Mouse (Mus musculus): Measurements from ENCODE around the gene Lemd2. TPM values are rescaled to one million over a fixed set of nuclear protein-coding genes. Genes with fewer than 3 reads are reported as not detected.

Lemd2 gene
- polyA plus RNA-seq, 2 experiments, result 21.2 to 93.5 TPM

DNA sequence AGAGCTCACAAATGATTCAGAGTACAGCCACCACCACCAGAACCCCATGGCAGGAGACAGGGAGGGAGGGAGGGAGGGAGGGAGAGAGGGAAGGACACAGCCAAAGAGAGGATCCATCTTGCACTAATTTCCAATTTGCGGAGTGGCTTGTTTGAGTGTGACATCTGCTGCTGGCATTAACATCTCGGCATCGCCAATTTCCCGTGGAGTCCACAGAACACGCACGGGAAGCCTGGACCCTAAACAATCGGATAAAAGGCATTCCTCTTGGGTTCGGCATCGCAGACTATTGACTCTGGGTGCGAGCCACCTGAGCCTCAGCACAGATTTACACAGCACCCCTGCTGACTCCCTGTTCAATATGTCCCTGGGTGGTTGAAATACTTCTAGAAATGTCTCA, 21.5 kb upstream of the Lemd2 start:
- Histone ChIP-seq H3K27ac (replicated peaks; ENCODE audit: low read depth, low read length) (no peak overlapping the region), H3K4me3 (replicated peaks; ENCODE audit: low read length) (no peak overlapping the region), H3K4me1 (ENCODE audit: control insufficient read depth, insufficient read depth, low read length) (no peaks in the 10 kb centered on the region), H3K36me3 (ENCODE audit: control insufficient read depth, insufficient read depth, low read length) (no peaks in the 10 kb centered on the region), H3K27me3 (ENCODE audit: control insufficient read depth, insufficient read depth, low read length) (no peaks in the 10 kb centered on the region; the same call in 1 of the 2 replicates), H3K4me2 (replicated peaks; ENCODE audit: low read depth, low read length, severe bottlenecking) (no peak overlapping the region), H3K9ac (ENCODE audit: low read depth, low read length, severe bottlenecking) (no peak overlapping the region), H3K9me3 (ENCODE audit: control insufficient read depth, low read length) (no peaks in the 10 kb centered on the region)
- no peak for DNase-seq (ENCODE audit: low spot score)
- no peak for TF ChIP-seq POLR2A (IDR thresholded peaks at IDR 0.05; ENCODE audit: borderline replicate concordance, extremely low read depth, insufficient read depth, insufficient read length)
- whole genome bisulfite sequencing, result 67% methylated on average over 10 of the region's 10 CpGs
- ATAC-seq (ENCODE audit: low FRiP score, low read depth), result no peak

- Histone ChIP-seq H3K4me1 (ENCODE audit: control insufficient read depth, insufficient read depth, low read length) (no peaks in the 10 kb centered on the region), H3K36me3 (ENCODE audit: control insufficient read depth, insufficient read depth, low read length) (no peaks in the 10 kb centered on the region), H3K9me3 (ENCODE audit: control insufficient read depth, low read length) (no peaks in the 10 kb centered on the region), H3K4me3 (replicated peaks; ENCODE audit: low read length) (no peak overlapping the region), H3K27me3 (ENCODE audit: control insufficient read depth, insufficient read depth, low read length) (no peaks in the 10 kb centered on the region; the same call in 1 of the 2 replicates), H3K27ac (replicated peaks; ENCODE audit: low read depth, low read length) (no peak overlapping the region), H3K4me2 (replicated peaks; ENCODE audit: low read depth, low read length, severe bottlenecking) (no peak overlapping the region), H3K9ac (ENCODE audit: low read depth, low read length, severe bottlenecking) (no peak overlapping the region)
- no peak for ATAC-seq (ENCODE audit: low FRiP score, low read depth)
- 90% methylated on average over 6 of the region's 6 CpGs for WGBS
- TF ChIP-seq POLR2A (IDR thresholded peaks at IDR 0.05; ENCODE audit: borderline replicate concordance, extremely low read depth, insufficient read depth, insufficient read length), result no peak
- DNase-seq (ENCODE audit: low spot score), result no peak
Observed at GRCm38 (mm10) chr17:27223821-27224220, 19.6 kb upstream of the Lemd2 start.

DNA sequence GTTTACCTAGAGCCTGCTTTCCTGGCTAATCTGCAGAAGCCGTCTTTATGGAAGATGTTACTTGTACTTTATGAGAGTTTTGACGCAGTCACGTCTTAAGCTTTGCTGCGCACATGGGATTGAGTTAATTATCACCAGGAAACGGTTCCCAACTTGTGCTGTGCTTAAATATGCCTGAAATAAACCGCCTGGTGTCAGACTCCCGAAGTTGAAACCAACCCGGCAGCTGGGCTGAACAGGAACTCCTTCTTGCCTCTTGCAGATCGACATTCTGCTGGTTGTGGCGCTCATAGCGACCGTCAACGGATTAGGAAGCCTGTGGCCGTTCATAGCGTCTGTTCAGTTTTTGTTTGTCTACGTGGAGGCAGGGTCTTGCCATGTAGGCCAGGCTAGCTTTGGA, 17.3 kb upstream of the Lemd2 start:
- Histone ChIP-seq H3K4me1 (ENCODE audit: control insufficient read depth, insufficient read depth, low read length) (no peaks in the 10 kb centered on the region), H3K27me3 (ENCODE audit: control insufficient read depth, insufficient read depth, low read length) (no peaks in the 10 kb centered on the region), H3K36me3 (ENCODE audit: control insufficient read depth, insufficient read depth, low read length) (no peaks in the 10 kb centered on the region), H3K4me3 (replicated peaks; ENCODE audit: low read length) (no peak overlapping the region), H3K9me3 (ENCODE audit: control insufficient read depth, low read length) (no peaks in the 10 kb centered on the region), H3K4me2 (replicated peaks; ENCODE audit: low read depth, low read length, severe bottlenecking) (no peak overlapping the region), H3K27ac (replicated peaks; ENCODE audit: low read depth, low read length) (no peak overlapping the region), H3K9ac (ENCODE audit: low read depth, low read length, severe bottlenecking) (no peak overlapping the region)
- ATAC-seq (ENCODE audit: low FRiP score, low read depth) (no peak), DNase-seq (ENCODE audit: low spot score) (no peak)
- WGBS, result 72% methylated on average over 16 of the region's 16 CpGs
- no peak for TF ChIP-seq POLR2A (IDR thresholded peaks at IDR 0.05; ENCODE audit: borderline replicate concordance, extremely low read depth, insufficient read depth, insufficient read length)

- Histone ChIP-seq H3K9ac (ENCODE audit: low read depth, low read length, severe bottlenecking) (no peak overlapping the region), H3K9me3 (ENCODE audit: control insufficient read depth, low read length) (no peaks in the 10 kb centered on the region), H3K4me1 (ENCODE audit: control insufficient read depth, insufficient read depth, low read length) (no peaks in the 10 kb centered on the region), H3K4me2 (replicated peaks; ENCODE audit: low read depth, low read length, severe bottlenecking) (no peak overlapping the region), H3K27ac (replicated peaks; ENCODE audit: low read depth, low read length) (no peak overlapping the region), H3K36me3 (ENCODE audit: control insufficient read depth, insufficient read depth, low read length) (no peaks in the 10 kb centered on the region), H3K4me3 (replicated peaks; ENCODE audit: low read length) (no peak overlapping the region), H3K27me3 (ENCODE audit: control insufficient read depth, insufficient read depth, low read length) (no peaks in the 10 kb centered on the region)
- WGBS, result 58% methylated on average over 6 of the region's 6 CpGs
- ATAC-seq (ENCODE audit: low FRiP score, low read depth), result no peak
- DNase-seq (ENCODE audit: low spot score), result no peak
- no peak for TF ChIP-seq POLR2A (IDR thresholded peaks at IDR 0.05; ENCODE audit: borderline replicate concordance, extremely low read depth, insufficient read depth, insufficient read length)
Observed at GRCm38 (mm10) chr17:27218916-27219315, 14.6 kb upstream of the Lemd2 start.

- DNase-seq (ENCODE audit: low spot score) (no peak), ATAC-seq (ENCODE audit: low FRiP score, low read depth) (no peak)
- H3K4me2 ChIP-seq (replicated peaks; ENCODE audit: low read depth, low read length, severe bottlenecking), result no peak overlapping the region
- H3K36me3 ChIP-seq (ENCODE audit: control insufficient read depth, insufficient read depth, low read length), result no peaks in the 10 kb centered on the region
- no peaks in the 10 kb centered on the region for H3K4me1 ChIP-seq (ENCODE audit: control insufficient read depth, insufficient read depth, low read length)
- H3K9ac ChIP-seq (ENCODE audit: low read depth, low read length, severe bottlenecking), result no peak overlapping the region
- 59% methylated on average over 5 of the region's 8 CpGs for WGBS
- no peak overlapping the region for H3K4me3 ChIP-seq (replicated peaks; ENCODE audit: low read length)
- no peak for TF ChIP-seq POLR2A (IDR thresholded peaks at IDR 0.05; ENCODE audit: borderline replicate concordance, extremely low read depth, insufficient read depth, insufficient read length)
- no peak overlapping the region for H3K27ac ChIP-seq (replicated peaks; ENCODE audit: low read depth, low read length)
- H3K9me3 ChIP-seq (ENCODE audit: control insufficient read depth, low read length), result no peaks in the 10 kb centered on the region
- no peaks in the 10 kb centered on the region for H3K27me3 ChIP-seq (ENCODE audit: control insufficient read depth, insufficient read depth, low read length)
Observed at GRCm38 (mm10) chr17:27218364-27218763, 14.1 kb upstream of the Lemd2 start.
